Mouse (Mus musculus) splenic B cell, adult 2 months (primary cell): Measurements from ENCODE around the gene Gm21973.

Experiments used
- DNase-seq: peaks from one replicate; pipeline ENCODE4 v3.0.0-alpha.2; 2011; ENCODE audit warnings: low read depth, low spot score
- H3K27me3 ChIP-seq: 2 replicates; pipeline ENCODE4 v1.6.1; 2012; ENCODE audit warnings: mild to moderate bottlenecking, low read length, moderate library complexity, mixed read lengths; ENCODE audit not compliant: control insufficient read depth, poor library complexity, insufficient read depth, severe bottlenecking
- H3K36me3 ChIP-seq: 2 replicates; pipeline ENCODE4 v1.6.1; 2012; ENCODE audit warnings: mild to moderate bottlenecking, low read length, moderate library complexity, mixed read lengths; ENCODE audit not compliant: control insufficient read depth, poor library complexity, insufficient read depth, severe bottlenecking

Gene Gm21973

DNA sequence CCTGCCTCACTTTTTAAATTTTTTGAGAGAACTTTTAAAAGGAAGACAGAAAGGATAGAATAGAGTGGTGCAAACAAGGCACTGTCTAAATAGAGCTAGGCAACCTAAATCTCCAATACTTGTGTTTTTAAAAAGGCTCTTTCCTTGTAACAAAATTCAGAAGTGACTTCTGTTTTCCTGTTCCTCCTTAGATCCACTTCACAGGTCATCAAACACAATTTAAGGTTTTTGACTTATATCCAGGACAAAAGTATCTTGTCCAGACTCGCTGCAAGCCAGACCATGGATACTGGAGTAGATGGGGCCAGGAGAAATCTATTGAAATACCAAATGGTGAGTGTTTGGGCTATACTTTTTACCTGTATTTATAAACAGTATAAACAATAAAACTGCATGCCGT, at the start of gene Gm21973:
TSS of gene Gm21973 (plus strand) at position 301 of the 400 bp plus-strand sequence.
- Histone ChIP-seq H3K27me3 (no peaks in the 10 kb centered on the region), H3K36me3 (no peaks in the 10 kb centered on the region)
- no peak for DNase-seq

DNA sequence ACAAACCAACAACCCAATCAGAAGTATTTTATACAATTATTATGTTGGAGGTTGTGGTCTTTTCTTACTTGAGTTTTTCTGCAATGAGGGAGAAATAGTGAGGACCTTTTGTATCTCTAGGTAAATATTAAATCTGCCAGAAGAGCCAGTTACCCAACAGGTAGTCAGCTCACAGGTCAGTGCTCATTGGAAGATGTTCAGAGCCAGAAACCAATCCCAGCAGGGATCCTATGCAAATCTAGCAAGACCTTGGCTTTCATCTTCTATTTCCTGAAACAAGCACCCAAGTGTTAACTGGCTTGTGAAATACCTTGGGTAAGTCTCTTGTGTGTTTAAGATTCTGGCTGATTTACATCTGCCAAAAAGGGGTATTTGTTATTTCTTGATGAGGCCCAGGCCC, 48.8 kb upstream of the Gm21973 start:
- DNase-seq, result no peak
- H3K36me3 ChIP-seq, result no peaks in the 10 kb centered on the region
- H3K27me3 ChIP-seq, result no peaks in the 10 kb centered on the region

GRCm38 (mm10) chr15:10277461-10277860, 47.7 kb upstream of the Gm21973 start:
- Histone ChIP-seq H3K36me3 (no peaks in the 10 kb centered on the region), H3K27me3 (no peaks in the 10 kb centered on the region)
- no peak for DNase-seq

DNA sequence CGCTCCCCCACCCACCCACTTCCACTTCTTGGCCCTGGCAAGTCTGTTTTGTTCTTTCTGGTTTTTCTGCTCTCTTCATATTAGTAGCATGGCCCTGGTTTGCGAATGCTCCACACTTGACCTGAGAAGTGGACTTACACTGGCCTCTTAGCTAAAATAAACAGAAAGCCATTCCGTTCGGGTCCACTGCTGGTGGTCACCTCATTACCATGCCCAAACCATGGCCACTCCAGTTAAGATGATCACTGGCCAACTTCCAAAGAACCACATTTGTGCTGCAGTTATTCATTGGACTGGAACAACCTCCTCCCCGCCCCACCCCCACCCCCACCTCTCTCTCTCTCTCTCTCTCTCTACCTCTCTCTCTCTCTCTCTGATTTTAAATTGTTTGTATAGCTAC, 43.6 kb upstream of the Gm21973 start:
- no peak for DNase-seq
- Histone ChIP-seq H3K36me3 (no peaks in the 10 kb centered on the region), H3K27me3 (no peaks in the 10 kb centered on the region)

GRCm38 (mm10) chr15:10283661-10284060, 41.5 kb upstream of the Gm21973 start:
- no peak for DNase-seq
- Histone ChIP-seq H3K36me3 (no peaks in the 10 kb centered on the region), H3K27me3 (no peaks in the 10 kb centered on the region)

- DNase-seq, result no peak
- no peaks in the 10 kb centered on the region for H3K36me3 ChIP-seq
- no peaks in the 10 kb centered on the region for H3K27me3 ChIP-seq
Observed at GRCm38 (mm10) chr15:10296570-10296969, 28.6 kb upstream of the Gm21973 start.

DNA sequence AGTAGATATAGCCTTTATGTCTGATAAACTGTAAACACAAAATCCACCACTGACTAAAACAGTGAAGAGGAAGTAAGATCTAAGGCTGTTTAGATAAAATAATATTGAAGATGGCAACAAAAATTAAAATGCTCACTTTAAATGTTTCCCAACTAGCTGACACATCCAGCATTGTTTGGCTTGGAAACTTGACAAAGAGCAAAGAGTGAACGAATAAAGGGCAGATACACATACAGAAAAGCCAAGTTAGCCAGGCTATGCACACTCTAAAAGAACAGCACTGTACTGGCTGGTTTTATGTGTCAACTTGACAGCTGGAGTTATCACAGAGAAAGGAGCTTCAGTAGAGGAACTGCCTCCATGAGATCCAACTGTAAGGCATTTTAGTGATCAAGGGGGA, 27.1 kb upstream of the Gm21973 start:
- DNase-seq, result no peak
- H3K27me3 ChIP-seq, result no peaks in the 10 kb centered on the region
- H3K36me3 ChIP-seq, result no peaks in the 10 kb centered on the region

DNA sequence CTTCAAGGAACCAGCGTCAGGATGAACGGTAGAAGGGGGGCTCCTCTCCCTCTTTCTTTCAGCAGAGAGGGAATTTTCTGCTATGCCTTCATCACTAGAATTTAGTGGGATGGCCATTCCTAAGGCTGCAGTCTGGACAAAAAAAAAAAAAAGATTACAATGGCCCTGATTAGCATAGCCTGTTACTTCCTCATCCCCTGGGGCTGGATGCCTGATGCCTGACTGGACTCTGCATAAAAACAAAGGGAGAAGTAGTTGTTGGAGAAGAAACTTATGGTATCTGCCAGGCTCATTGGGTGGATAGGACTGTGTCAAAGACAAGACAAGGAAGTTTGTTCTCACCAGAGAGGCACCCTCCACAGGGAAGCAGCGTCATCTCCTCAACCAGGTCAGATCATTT, 25.7 kb upstream of the Gm21973 start:
- Histone ChIP-seq H3K27me3 (no peaks in the 10 kb centered on the region), H3K36me3 (no peaks in the 10 kb centered on the region)
- no peak for DNase-seq

- no peak for DNase-seq
- no peaks in the 10 kb centered on the region for H3K36me3 ChIP-seq
- H3K27me3 ChIP-seq, result no peaks in the 10 kb centered on the region
Observed at GRCm38 (mm10) chr15:10306461-10306860, 18.7 kb upstream of the Gm21973 start.

DNA sequence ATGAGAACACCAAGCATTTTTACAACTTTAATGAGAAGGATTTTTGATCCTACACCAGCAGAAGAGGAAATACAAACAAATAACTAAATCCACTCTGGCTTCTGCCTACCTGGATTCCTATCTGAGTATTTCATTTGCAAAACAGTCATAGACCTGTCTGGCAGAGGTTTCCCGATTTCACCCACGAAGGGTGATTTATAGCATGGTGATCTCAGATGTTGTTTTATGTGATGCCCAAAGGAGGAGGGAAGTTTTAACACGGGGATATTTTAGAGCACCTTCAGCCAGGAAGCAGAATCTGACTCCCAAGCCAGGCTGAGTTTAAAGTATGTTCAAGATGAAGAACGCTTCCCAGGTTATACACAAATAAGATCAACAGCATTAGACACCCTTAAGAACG, 13.4 kb upstream of the Gm21973 start:
- Histone ChIP-seq H3K27me3 (no peaks in the 10 kb centered on the region), H3K36me3 (no peaks in the 10 kb centered on the region)
- no peak for DNase-seq

DNA sequence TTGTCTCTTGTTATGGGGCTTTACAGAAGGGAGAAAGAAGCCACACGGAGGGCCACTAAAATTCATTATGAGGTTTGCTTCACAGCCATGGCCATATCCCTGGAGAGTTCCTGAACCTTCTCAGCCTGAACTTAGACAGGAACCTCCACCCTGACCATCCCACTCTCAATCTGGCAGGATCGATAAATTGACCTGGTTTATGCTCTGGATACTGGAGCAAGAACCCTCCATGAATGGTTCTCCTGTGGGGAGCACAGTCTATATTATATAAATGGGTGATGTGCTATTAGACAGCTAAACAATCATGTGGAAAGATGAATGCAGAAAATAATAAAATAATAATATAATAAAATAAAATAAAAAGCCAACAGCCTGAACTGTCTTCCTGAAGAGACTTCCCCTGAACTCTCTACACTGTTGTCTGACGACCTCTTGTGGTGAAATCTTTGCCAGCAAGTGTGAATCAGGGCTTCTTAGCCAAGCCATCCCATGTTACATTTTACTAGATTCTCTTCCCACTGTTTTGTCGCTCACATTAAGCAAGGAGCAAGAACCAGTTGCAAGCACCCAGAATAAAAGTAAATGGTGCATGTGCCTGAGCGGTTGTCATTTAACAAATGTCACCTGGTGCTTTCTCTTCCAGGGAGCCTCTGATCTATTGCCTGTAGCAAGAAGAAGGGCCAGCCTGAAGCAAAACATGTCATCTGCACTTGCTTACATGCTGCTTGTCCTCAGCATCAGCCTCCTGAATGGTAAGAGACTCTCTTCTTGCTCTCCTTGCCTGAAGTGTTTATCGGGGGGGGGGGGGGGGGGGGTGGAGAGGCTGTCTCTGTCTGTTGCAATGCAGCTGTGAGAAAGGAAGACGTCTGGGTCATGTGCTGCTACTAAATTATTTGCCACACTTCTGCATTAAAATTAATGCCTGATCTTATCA, 11.4 kb upstream of the Gm21973 start:
- Histone ChIP-seq H3K36me3 (no peaks in the 10 kb centered on the region), H3K27me3 (no peaks in the 10 kb centered on the region)

GRCm38 (mm10) chr15:10330626-10331025, 5.4 kb downstream of the Gm21973 start:
- DNase-seq, result no peak
- Histone ChIP-seq H3K36me3 (no peaks in the 10 kb centered on the region), H3K27me3 (no peaks in the 10 kb centered on the region)

More for the DNA sequence above, 11.4 kb upstream of the Gm21973 start:
- peak; percentile 72 for DNase-seq

DNA sequence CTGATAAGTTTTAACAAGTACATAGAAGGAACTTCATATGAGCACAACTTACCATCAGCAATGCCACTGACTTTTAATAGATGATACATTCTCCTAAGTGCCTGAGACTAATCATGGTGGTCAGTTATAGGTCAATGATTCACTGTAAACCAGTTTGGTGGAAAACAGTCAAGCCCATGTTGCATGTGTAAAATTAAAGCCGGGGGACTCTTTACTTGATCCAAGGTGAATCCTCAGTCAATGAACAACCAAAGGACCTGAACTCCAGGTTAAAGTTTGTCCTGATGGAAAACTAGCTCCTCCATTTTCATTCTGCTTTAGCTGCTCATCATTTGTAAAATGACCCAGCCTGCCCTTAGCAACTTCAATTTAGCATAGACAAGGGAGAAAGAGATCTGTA, 7.4 kb downstream of the Gm21973 start:
- DNase-seq, result no peak
- no peaks in the 10 kb centered on the region for H3K27me3 ChIP-seq

DNA sequence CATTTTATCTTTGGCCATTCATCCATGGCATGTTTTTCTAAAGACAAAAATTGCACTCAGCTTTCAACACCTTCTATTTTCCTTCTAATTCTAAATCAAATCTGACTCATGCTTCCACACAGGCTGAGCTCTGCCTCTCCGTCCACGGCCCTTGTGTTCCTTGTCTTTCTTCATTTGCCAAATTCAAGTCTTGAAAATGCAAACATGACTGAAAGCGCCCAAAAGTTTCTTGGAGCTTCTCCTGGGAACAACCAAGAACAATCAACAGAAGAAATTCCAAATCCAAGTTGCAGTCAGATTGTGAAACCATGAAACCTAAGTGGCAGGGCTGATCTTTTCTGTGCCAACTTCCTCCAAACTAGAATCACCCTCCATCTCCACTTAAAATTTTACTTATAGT, 13.4 kb downstream of the Gm21973 start:
- DNase-seq, result no peak
- H3K36me3 ChIP-seq, result no peaks in the 10 kb centered on the region
- H3K27me3 ChIP-seq, result no peaks in the 10 kb centered on the region

More for the DNA sequence above, 7.4 kb downstream of the Gm21973 start:
- no peaks in the 10 kb centered on the region for H3K36me3 ChIP-seq

DNA sequence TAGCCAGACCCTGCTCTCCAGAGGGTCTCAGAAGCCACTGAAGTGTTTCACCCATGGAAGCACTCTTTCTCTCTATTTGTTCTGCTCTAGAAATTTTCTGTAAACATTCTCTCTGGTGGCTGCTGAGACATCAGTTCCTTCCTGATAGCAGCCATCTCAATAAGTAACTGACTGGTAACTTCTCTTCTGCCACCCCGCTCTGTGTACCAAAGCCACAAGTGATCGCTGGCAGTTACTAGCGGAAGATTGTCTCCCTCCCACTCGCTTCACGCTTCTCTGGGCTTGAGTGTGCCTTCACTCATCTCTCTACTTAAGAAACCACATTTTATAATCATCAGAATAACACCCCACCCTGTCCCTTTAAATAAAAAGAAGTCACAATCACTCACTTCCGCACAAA, 21.9 kb downstream of the Gm21973 start:
- DNase-seq, result peak; percentile 62
- Histone ChIP-seq H3K27me3 (no peaks in the 10 kb centered on the region), H3K36me3 (no peaks in the 10 kb centered on the region)
